Mouse (Mus musculus) forebrain, embryonic 16.5 days (tissue): ENCODE data around the gene Zfp949. TPM values are rescaled to one million over a fixed set of nuclear protein-coding genes. Genes with fewer than 3 reads are reported as not detected.

ENCODE experiments used
- ATAC-seq: fragments of 200-750 bp; cut with Nextera tagmentation; 2 replicates; pipeline ENCODE4 v1.8.0; 2017; ENCODE audit warnings: mild to moderate bottlenecking, moderate library complexity
- H3K27ac ChIP-seq: fragments of 300-500 bp; sonication (generic); 2 replicates; pipeline ENCODE4 v1.5.1; 2014; ENCODE audit warnings: low read length, control low read depth
- H3K27me3 ChIP-seq: fragments of 300-500 bp; sonication (generic); replicated peaks from 2 replicates; pipeline ENCODE4 v1.6.1; 2014; ENCODE audit warnings: low read length; ENCODE audit not compliant: control insufficient read depth, insufficient read depth
- H3K36me3 ChIP-seq: fragments of 300-500 bp; sonication (generic); 2 replicates; pipeline ENCODE4 v1.6.1; 2014; ENCODE audit not compliant: control insufficient read depth, insufficient read depth
- H3K4me1 ChIP-seq: fragments of 300-500 bp; sonication (generic); replicated peaks from 2 replicates; pipeline ENCODE4 v1.6.1; 2014; ENCODE audit warnings: low read length; ENCODE audit not compliant: control insufficient read depth, insufficient read depth
- H3K4me2 ChIP-seq: fragments of 300-500 bp; sonication (generic); 2 replicates; pipeline ENCODE4 v1.6.1; 2014; ENCODE audit warnings: mild to moderate bottlenecking, low read length, control low read depth
- H3K4me3 ChIP-seq: fragments of 300-500 bp; sonication (generic); replicated peaks from 2 replicates; pipeline ENCODE4 v1.5.1; 2014; ENCODE audit warnings: mild to moderate bottlenecking, low read length, control low read depth
- H3K9ac ChIP-seq: fragments of 300-500 bp; sonication (generic); replicated peaks from 2 replicates; pipeline ENCODE4 v1.6.1; 2014; ENCODE audit warnings: low read depth, low read length, control low read depth
- H3K9me3 ChIP-seq: fragments of 300-500 bp; sonication (generic); 2 replicates; pipeline ENCODE4 v1.6.1; 2016; ENCODE audit warnings: low read length; ENCODE audit not compliant: control insufficient read depth
- WGBS: fragments of 180-500 bp; shearing (Covaris S2); extraction: QIAGEN DNeasy Blood & Tissue Kit; methylation state at CpG from one replicate; pipeline ENCODE4 v1.1.7; 2014; 5-methylcytosine and 5-hydroxymethylcytosine counted together
- polyA plus RNA-seq: library from polyadenylated mRNA; unstranded; fragments of >200 nt; fragmentation: Nextera tagmentation; extraction: Ambion mirVana; gene quantifications from 2 replicates; pipeline ENCODE4 v1.2.1, GENCODE M21; 2015

The Zfp949 gene
- polyA plus RNA-seq, result 14.7 and 16.8 TPM in 2 replicates

DNA sequence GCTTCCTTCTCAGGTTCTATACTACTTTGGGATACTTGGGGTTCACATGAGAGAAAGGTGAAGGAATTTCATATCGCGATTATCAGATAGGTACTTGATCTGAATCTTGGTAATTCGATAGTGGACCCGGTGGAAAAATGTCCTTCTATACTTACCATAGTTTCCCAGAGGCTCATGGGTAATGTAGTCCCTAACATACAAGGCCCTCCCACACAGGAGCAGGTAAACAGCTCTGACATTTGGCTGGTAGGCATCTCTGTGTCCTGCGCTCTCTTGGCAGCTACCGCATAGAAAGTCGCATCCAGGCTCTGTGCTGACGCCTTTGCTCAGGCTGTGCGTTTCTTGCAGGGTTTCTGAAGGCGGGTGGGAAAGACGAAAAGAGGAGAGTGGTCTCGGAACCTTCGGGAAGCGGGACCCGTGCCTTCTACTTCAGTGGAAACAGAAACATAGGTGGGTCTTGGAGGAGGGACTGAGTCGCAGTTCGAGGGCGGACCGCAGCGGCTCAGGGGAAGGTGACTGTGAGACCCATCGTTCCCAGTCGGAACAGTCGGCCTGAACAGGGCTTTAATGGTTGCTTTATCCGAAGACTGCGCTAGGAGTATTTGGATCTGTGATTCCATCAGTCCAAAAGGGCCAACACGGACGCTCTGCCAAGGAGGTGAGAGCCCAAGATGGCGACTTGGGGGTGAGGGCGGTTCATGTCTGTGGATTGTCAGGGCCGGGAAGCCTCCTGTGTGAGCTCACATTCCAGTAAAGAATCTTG is at the start of gene Zfp949:
Gene Zfp949 (plus strand): TSS at position 170 of the 763 bp plus-strand sequence.
- peak; percentile 95 for ATAC-seq
- under 1% methylated on average over 30 of the region's 30 CpGs for WGBS
- peak within 1 kb of the TSS; percentile 77 for H3K4me2 ChIP-seq

DNA sequence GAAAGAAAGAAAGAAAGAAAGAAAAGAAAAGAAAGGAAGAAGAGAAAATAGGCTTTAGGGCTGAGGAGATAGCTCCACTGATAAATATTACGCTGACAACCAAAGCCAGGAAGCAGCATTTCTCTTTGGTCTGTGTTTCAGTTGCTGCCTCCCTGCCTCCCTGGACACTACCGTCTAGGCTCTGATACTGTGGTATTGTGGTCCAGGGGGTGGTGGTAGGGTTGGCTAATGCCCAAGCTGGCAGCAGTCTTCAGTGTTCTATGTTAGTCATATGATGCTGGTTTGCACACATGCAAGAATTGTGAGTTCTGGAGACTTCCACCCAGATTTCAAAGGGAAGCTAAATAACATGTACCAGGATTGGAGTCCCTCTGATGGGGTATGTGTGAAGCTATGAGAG is 47.7 kb upstream of the Zfp949 start:
- no peaks in the 10 kb centered on the region for H3K4me1 ChIP-seq
- no peak overlapping the region for H3K4me3 ChIP-seq
- no peak overlapping the region for H3K27ac ChIP-seq
- no peak overlapping the region for H3K9ac ChIP-seq
- 68% methylated on average over 2 of the region's 2 CpGs for WGBS
- no peak for ATAC-seq
- no peaks in the 10 kb centered on the region for H3K9me3 ChIP-seq
- no peaks in the 10 kb centered on the region for H3K27me3 ChIP-seq
- no peaks in the 10 kb centered on the region for H3K36me3 ChIP-seq
- H3K4me2 ChIP-seq, result no peak overlapping the region

More for the DNA sequence above, at the start of gene Zfp949:
- Histone ChIP-seq H3K4me1 (peaks cover 25% of the 10 kb centered on the region), H3K4me3 (peak within 1 kb of the TSS; percentile 98), H3K27ac (peak within 1 kb of the TSS; percentile 85), H3K36me3 (peaks cover 6% of the 10 kb centered on the region; the same call in 1 of the 2 replicates), H3K9me3 (no peaks in the 10 kb centered on the region), H3K9ac (peak within 1 kb of the TSS; percentile 76), H3K27me3 (no peaks in the 10 kb centered on the region)

GRCm38 (mm10) chr9:88501846-88502245 is 46.0 kb upstream of the Zfp949 start:
- Histone ChIP-seq H3K27me3 (no peaks in the 10 kb centered on the region), H3K36me3 (no peaks in the 10 kb centered on the region), H3K9ac (no peak overlapping the region), H3K4me1 (no peaks in the 10 kb centered on the region), H3K27ac (no peak overlapping the region), H3K4me2 (no peak overlapping the region), H3K9me3 (no peaks in the 10 kb centered on the region), H3K4me3 (no peak overlapping the region)
- ATAC-seq, result no peak
- 87% methylated on average over 6 of the region's 6 CpGs for WGBS

- Histone ChIP-seq H3K27ac (no peak overlapping the region), H3K27me3 (no peaks in the 10 kb centered on the region), H3K36me3 (no peaks in the 10 kb centered on the region; the same call in 1 of the 2 replicates), H3K4me1 (peaks cover 13% of the 10 kb centered on the region), H3K9ac (no peak overlapping the region), H3K9me3 (no peaks in the 10 kb centered on the region), H3K4me3 (no peak overlapping the region), H3K4me2 (no peak overlapping the region)
- WGBS, result 82% methylated on average over 1 of the region's 1 CpGs
- ATAC-seq, result no peak
Measured at GRCm38 (mm10) chr9:88515546-88515945, 32.3 kb upstream of the Zfp949 start.

- Histone ChIP-seq H3K4me2 (no peak overlapping the region), H3K4me3 (no peak overlapping the region), H3K9me3 (no peaks in the 10 kb centered on the region), H3K27me3 (no peaks in the 10 kb centered on the region), H3K9ac (no peak overlapping the region), H3K4me1 (peaks cover 19% of the 10 kb centered on the region), H3K27ac (no peak overlapping the region), H3K36me3 (no peaks in the 10 kb centered on the region; the same call in 1 of the 2 replicates)
- 92% methylated on average over 3 of the region's 3 CpGs for WGBS
- no peak for ATAC-seq
Measured at GRCm38 (mm10) chr9:88516361-88516995, 31.3 kb upstream of the Zfp949 start.

GRCm38 (mm10) chr9:88519390-88520121 is 28.3 kb upstream of the Zfp949 start:
- ATAC-seq, result no peak
- H3K4me2 ChIP-seq, result peak overlapping the region; percentile 16; the same call in 1 of the 2 replicates

DNA sequence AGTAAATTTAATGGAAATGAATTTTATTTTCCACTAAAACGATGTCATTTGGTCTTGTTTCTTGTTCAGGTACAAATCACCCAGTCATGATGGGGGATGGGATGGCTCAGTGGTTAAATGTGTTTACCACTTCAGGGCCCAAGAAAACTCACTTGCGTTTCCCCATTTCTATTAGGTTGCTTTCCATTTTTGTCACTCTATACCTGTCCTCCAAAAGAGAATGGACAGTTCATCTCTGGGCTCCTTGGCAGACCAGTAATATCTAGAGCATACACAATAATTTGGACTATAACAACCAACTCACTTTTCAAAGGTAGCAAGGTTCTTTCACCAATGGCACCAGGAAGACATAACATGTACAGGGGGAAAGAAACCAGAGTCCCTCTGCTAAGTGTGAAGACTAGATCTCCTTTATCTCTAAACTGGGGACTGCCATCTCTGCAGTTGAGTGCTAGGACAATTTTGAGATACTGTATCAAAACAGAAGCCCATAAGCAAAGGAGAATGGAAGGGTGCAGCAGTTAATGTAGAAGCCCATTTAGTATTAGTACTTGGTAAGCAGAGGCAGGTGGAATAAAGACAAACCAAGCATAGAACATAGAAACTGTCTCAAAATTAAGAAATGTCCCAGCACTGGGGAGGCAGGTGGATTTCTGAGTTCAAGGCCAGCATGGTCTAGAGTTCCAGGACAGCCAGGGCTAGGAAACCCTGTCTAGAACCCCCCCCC is 27.5 kb upstream of the Zfp949 start:
- no peaks in the 10 kb centered on the region for H3K27me3 ChIP-seq
- no peaks in the 10 kb centered on the region; the same call in 1 of the 2 replicates for H3K36me3 ChIP-seq
- no peaks in the 10 kb centered on the region for H3K9me3 ChIP-seq
- H3K4me1 ChIP-seq, result peaks cover 22% of the 10 kb centered on the region
- 32% methylated on average over 2 of the region's 2 CpGs for WGBS
- no peak for ATAC-seq
- peak overlapping the region; percentile 97; the same call in 1 of the 2 replicates for H3K9ac ChIP-seq
- peak overlapping the region; percentile 94 for H3K4me3 ChIP-seq
- no peak overlapping the region for H3K27ac ChIP-seq
- peak overlapping the region; percentile 72 for H3K4me2 ChIP-seq

More at GRCm38 (mm10) chr9:88519390-88520121, 28.3 kb upstream of the Zfp949 start:
- no peak overlapping the region for H3K27ac ChIP-seq
- no peaks in the 10 kb centered on the region for H3K27me3 ChIP-seq
- H3K9ac ChIP-seq, result no peak overlapping the region
- peaks cover 22% of the 10 kb centered on the region for H3K4me1 ChIP-seq
- no peaks in the 10 kb centered on the region for H3K9me3 ChIP-seq
- H3K36me3 ChIP-seq, result no peaks in the 10 kb centered on the region; the same call in 1 of the 2 replicates
- H3K4me3 ChIP-seq, result no peak overlapping the region

DNA sequence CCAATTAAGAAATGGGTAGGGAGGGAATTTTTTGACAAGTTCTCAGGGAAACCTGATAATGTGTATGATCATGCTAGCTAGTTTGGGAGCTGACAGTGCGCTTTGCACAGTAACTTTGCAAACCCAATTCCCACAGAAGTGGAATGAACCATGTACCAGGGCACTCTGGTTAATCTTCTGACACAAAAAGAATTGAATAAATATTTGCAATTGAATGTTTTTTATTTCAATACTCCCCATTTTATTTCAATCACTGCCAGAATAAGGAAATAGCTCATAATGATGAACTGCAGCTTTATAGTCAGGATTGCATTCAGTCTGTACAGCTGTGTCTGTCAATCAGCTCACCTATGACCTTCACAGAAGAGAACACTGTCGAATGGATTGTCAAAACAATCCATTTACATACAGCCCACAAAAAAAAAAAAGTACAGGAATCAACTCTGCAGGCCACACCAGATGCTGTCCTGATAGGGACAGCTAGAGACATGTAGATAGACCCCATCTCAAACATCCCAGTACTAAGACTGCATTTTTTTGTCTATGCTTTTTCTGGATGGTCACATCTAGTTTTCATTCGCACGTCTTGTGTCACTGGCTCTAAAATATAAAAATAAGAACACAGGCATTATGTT is 26.9 kb upstream of the Zfp949 start:
- Histone ChIP-seq H3K9me3 (no peaks in the 10 kb centered on the region), H3K36me3 (no peaks in the 10 kb centered on the region; the same call in 1 of the 2 replicates), H3K9ac (peak overlapping the region; percentile 97), H3K27me3 (no peaks in the 10 kb centered on the region), H3K4me1 (peaks cover 22% of the 10 kb centered on the region), H3K27ac (no peak overlapping the region), H3K4me3 (peak overlapping the region; percentile 94), H3K4me2 (peak overlapping the region; percentile 72)
- ATAC-seq, result no peak
- whole genome bisulfite sequencing, result 24% methylated on average over 4 of the region's 4 CpGs
